Mouse (Mus musculus) gastrocnemius, postnatal 36 days (tissue): ENCODE results near the gene Ctnnb1. TPM values are rescaled to one million over a fixed set of nuclear protein-coding genes. Genes with fewer than 3 reads are reported as not detected.

Experiments used
- DNase-seq, 2 experiments: peaks; one replicate each; pipeline ENCODE4 v3.0.0; 2022
- intact Hi-C: fragments of 180-260 bp; cut with DNase I; formaldehyde crosslinking; loops from one replicate; pipeline ENCODE4 v1.15.1; 2025
- microRNA-seq, 2 experiments: library from miRNA; unstranded; fragments of <30 nt; microRNA quantifications; one replicate each; pipeline ENCODE4 v1.2.0; 2021
- total RNA-seq, 2 experiments: library from RNA; stranded (reverse); gene quantifications; 2 replicates each; pipeline ENCODE4 v1.2.3; 2021

Ctnnb1 gene
- total RNA-seq, 2 experiments from 2014 or later: 193 to 194 TPM

DNA sequence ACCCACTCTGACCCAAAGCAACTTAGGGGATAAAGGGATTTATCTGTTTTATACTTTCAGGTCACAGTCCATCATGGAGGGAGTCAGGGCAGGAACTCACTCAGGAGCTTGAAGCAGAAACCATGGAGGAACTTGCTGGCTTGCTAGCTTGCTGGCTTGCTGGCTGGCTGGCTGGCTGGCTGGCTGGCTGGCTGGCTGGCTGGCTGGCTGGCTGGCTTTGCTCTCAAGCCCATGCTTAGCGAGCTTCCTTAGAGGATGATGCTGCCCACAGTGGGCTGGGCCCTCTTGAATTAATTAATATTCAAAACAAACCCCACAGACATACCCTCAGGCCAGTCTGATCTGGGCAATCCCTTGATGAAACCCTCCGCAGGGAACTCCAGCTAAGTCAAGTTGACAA, 62.8 kb downstream of the Ctnnb1 start:
- intact Hi-C loops: no loop called here
- no peak for DNase-seq

DNA sequence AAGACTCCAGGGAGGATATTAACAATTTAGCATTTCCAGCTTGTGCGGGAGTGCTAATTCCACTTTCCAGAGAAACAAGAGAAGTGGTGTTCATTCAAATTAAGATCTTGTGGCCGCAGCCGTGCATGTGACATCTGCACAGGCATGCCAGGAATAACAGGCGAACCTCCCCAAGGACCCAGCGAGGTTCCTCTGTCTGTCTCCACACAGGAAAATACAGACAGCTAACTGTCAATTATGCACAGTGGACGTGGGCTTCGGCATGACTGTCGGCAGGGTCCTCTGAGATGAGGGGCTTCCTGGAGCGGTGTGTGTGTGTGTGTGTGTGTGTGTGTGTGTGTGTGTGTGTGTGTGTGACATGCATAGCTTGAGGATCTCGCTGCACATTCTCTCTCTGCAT, 64.0 kb downstream of the Ctnnb1 start:
- no peak for DNase-seq
- intact Hi-C loops: no loop called here

DNA sequence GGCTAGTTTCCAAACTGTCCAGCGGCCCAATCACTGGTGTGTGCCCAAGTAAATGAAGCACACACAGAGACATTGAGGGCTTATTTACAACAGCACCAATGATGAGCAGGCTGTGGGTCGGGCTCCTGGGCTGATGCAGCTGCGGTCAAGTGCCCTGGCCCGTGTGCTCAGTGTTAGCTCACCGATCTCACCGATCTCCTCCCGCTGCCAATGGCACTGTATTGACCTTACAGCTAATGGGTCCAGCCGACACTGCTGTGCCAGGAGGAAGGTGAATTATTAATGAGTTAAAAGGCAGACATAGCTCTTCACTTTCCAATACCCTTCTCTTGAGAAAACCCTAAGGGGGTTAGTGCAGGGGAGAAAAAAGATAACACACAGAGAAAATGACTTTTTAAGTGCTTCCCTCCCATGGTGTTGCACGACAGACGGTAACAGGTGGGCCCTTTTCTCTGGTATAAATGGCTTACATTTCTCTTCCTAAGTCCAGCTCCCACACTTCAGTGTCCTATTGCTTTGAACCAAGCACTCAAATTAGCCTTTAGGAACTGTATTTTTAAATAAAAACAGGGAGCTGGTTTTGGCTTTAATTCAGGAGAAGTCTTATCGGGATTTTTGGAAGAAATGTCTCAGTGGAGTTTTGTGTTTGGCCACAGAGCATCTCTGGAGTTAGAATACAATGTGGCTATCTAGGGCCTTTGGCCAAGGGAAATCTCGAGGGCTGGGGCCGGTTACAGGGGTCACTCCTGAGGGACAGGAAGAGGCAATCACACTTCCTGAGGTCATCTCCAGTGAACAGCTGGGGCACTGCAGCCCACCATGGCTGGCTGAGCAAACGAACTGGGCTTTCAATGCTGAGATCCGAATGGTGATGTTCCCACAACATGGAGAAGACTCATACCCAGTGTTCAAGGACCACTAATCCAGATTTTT, 65.5 kb downstream of the Ctnnb1 start:
- intact Hi-C loops: no loop called here
- DNase-seq: no peak

DNA sequence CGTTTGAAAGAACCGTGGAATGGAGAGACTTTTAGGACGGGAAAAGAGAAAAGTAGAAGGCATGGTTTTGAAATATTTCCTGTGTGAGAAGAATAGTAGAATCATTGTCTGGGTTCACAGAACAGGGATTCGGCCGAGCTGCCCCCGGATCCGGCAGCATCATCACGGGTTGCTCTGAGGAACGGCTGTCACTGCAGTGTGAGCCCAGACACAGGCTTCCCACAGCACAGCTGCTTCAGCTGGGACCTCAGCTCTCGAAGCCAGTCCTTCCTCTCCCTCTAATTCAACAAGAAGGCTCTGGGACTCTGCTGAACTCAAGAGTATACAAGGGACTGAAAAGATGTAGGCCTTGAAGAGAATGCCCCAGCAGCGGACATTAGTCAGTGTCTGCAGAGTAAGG, 69.7 kb downstream of the Ctnnb1 start:
- DNase-seq: no peak
- intact Hi-C loops: no loop called here

DNA sequence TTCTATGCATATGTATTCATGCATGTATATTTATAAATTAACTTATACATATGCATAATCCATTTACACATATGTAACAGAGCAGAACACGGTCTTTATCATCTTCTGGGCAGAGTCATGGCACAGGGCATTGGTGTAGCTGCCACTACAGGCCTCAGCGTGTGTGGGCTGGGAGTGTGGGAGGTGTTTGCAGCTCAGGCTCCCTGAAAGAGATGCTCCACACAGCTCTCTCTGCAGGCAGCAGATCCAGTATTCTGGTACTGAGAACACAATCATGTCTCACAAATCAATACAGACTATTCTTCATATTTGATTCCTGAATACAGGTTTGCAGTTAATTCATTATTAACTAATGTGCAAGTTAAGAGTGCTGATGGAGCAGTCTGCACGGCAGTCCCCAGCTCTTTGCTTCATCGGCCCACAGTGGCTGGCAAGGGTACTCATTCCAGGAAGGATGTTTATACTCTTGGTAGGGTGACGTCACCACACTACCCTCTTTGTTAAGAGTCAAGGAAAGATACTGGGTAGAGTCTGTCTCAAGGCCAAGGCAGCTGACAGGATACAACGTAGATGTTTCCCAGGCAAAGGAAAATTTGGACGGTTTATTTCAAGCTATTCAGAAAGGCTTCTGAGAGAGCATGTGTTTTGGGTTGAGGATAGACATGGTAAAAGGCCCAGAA, 71.8 kb downstream of the Ctnnb1 start:
- DNase-seq: no peak
- intact Hi-C loops: no loop called here

DNA sequence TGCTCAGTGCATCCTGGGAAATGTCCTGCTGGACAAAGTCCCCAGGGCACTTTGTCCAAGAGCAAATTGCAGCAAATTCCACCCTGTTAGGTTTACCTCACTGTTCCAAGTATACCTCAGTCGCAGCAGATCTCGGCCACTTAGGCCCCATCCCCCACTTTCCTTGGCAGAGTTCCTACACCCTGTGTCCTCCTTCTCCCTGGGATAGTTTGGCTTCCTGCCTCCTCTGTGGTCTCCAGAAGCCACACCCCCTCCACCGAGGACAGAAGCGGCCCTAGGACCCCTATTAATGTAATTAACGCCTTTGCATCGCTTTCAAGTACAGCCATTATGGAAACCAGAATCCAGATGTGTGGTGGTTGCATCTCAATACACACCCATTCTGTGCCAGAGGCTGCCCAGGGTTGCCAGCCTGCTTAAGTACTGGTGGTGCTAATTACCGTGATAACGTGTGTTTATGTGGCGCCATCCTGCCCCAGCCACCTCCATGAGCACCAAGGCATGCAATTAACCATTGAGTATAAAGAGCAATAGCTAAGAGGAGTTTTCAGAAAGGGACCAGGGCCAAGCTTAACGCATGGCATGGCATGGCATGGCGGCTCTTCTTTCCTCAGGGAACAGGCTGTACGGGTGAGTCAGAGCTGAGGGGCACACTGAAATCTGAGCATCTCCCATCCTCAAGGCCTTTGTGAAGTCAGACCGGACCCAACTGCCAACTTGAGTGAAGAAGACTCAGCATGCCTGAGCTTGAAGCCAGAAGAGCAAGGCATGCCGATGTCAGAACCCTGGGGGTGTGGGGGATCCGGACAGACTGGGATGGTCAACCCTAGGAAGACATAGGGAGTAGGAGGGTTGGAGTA, 72.9 kb downstream of the Ctnnb1 start:
- no peak for DNase-seq
- intact Hi-C loops: no loop called here

DNA sequence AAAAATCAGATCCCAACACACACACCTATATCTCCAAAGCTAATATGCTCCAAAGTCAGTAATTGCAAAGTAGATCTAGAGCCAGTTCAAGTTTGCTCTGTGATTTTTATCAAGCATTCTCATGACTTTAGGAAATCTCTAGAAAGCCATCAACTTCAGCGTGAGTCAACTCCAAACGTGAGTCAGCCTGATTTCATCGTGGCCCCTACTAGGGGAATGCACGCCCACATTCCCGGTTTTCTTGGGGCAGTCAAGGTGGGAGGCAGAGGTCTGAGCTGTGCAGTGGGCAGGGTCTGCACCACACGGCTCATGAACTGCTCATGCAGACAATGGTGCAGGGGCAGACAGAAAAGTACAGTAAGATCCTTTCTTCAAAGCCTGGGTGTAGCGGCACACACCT, 76.9 kb downstream of the Ctnnb1 start:
- intact Hi-C loops: no loop called here
- no peak for DNase-seq

Small RNA genes within 50 kb of the gene (microRNA-seq; reads per million reads assigned to microRNA genes)
- 0 reads per million in 2 experiments for gene Mir7090
